ENCODE assay signal across 9 mouse cellular contexts in the genomic region with DNA sequence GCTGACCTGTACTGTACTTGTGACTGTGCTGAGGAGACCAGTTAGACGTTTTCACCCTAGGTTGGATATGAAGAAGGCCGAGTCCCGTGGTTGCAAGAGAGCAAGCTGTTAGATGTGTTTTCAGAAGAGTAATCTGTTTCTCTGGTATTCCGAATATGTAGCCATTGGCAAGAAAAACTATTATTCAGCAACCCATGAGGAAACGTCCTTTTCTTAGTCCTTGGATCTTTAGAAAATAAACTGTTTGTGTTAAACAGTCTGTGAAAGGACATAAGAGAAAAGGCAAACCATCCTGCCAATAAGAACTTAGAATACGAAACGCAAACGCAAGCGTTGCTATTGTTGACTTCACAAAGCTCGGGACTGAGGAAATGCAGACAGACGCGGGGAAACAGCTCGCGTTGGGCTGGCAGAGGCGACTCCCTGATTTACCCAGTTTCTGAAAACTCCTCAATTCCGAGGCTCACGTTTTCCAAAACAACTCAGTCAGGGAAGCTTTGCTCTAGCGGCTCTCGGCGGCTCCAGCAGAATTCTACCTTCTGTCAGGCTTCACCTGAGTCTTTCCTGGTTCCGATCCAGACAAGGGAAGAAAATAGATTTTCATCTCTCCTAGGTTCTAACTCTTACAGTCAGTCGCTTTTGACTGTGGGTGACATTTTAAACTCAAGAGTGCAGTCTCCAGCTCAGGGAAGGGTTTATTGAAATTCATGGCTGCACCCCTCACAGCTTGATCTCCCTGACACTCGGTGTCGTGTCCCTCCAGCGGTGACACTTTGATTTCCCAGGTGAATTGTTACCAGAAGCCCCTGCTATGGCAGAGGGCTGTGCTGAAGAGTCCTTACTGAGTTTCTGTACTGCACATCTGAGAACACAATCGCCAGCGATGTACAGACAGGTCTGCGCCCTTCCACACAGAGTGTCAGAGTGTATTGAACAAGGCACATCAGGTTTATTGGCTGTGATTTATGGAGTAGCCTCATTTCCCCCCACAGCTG.
A peak's percentile ranks its signal among the peaks of the same experiment; 100 is the strongest.
DNase-seq lines count a peak whose midpoint lies in the region; ATAC-seq lines count a peak whose summit lies in the region.
"Had no signal": no experiment of that assay in that cellular context is flagged by ENCODE, and none has a peak within 500 bp of the region (broad histone marks: within the 10 kb centered on the region; RNA-seq: fewer than 3 reads in every experiment).

No protein-coding gene starts in this region.

- no peaks in the 10 kb centered on the region for H3K9me3 ChIP-seq in hindbrain, embryonic 12.5 days (replicated peaks)
- no peaks in the 10 kb centered on the region for H3K9me3 ChIP-seq in hindbrain, embryonic 11.5 days (ENCODE audit: control insufficient read depth, low read length)
- H3K9me3 ChIP-seq in midbrain, embryonic 12.5 days: no peaks in the 10 kb centered on the region
- no peaks in the 10 kb centered on the region for H3K9me3 ChIP-seq in midbrain, embryonic 13.5 days
- no peaks in the 10 kb centered on the region for H3K9me3 ChIP-seq in hindbrain, embryonic 15.5 days
- no peaks in the 10 kb centered on the region for H3K9me3 ChIP-seq in stomach, embryonic 16.5 days (replicated peaks; ENCODE audit: control insufficient read depth, low read length)

- no peak for DNase-seq in hindbrain, embryonic 11.5 days (ENCODE audit: low spot score)
- DNase-seq in c-Kit-positive CD71-positive TER-119-positive erythroid progenitor cells, embryonic 14.5 days (ENCODE audit: low spot score): no peak
- DNase-seq: lung, postnatal 36 days; thymus, postnatal 36 days had no signal

- H3K27ac ChIP-seq in hindbrain, embryonic 12.5 days: peak overlapping the region; percentile 44; the same call in 1 of the 2 replicates
- no peak overlapping the region for H3K27ac ChIP-seq in hindbrain, embryonic 11.5 days (ENCODE audit: low read depth, low read length)
- H3K27ac ChIP-seq in midbrain, embryonic 12.5 days (replicated peaks): peak overlapping the region; percentile 27
- H3K27ac ChIP-seq in midbrain, embryonic 13.5 days: no peak overlapping the region
- peak overlapping the region; percentile 25; the same call in 1 of the 2 replicates for H3K27ac ChIP-seq in hindbrain, embryonic 15.5 days (replicated peaks)
- peak overlapping the region; percentile 62 for H3K27ac ChIP-seq in stomach, embryonic 16.5 days (ENCODE audit: low read length)

- no peak overlapping the region for H3K4me2 ChIP-seq in hindbrain, embryonic 12.5 days (replicated peaks)
- no peak overlapping the region for H3K4me2 ChIP-seq in hindbrain, embryonic 11.5 days (replicated peaks; ENCODE audit: low read depth, low read length)
- H3K4me2 ChIP-seq in midbrain, embryonic 12.5 days (replicated peaks): no peak overlapping the region
- no peak overlapping the region for H3K4me2 ChIP-seq in midbrain, embryonic 13.5 days (replicated peaks)
- 0 out of 2 replicates have a peak overlapping the region, but pooled peaks have one; percentile 8 for H3K4me2 ChIP-seq in hindbrain, embryonic 15.5 days
- H3K4me2 ChIP-seq in stomach, embryonic 16.5 days (ENCODE audit: low read depth, low read length): peak overlapping the region; percentile 19; the same call in 1 of the 2 replicates

- H3K4me1 ChIP-seq in hindbrain, embryonic 12.5 days: peaks cover 22% of the 10 kb centered on the region
- H3K4me1 ChIP-seq in hindbrain, embryonic 11.5 days (replicated peaks; ENCODE audit: control insufficient read depth, insufficient read depth, low read length): no peaks in the 10 kb centered on the region
- peaks cover 12% of the 10 kb centered on the region for H3K4me1 ChIP-seq in midbrain, embryonic 12.5 days
- H3K4me1 ChIP-seq in midbrain, embryonic 13.5 days (replicated peaks): peaks cover 19% of the 10 kb centered on the region
- 0 out of 2 replicates have a peak, but pooled peaks cover 7% of the 10 kb centered on the region for H3K4me1 ChIP-seq in hindbrain, embryonic 15.5 days (replicated peaks)
- H3K4me1 ChIP-seq in stomach, embryonic 16.5 days (ENCODE audit: control insufficient read depth, insufficient read depth, low read length): peaks cover 22% of the 10 kb centered on the region

- WGBS in hindbrain, embryonic 12.5 days: 42% methylated on average over 28 of the region's 28 CpGs
- WGBS in hindbrain, embryonic 11.5 days: 47% methylated on average over 28 of the region's 28 CpGs
- 47% methylated on average over 28 of the region's 28 CpGs for WGBS in midbrain, embryonic 12.5 days
- WGBS in midbrain, embryonic 13.5 days: 43% methylated on average over 28 of the region's 28 CpGs
- WGBS in hindbrain, embryonic 15.5 days: 39% methylated on average over 28 of the region's 28 CpGs
- 37% methylated on average over 28 of the region's 28 CpGs for WGBS in stomach, embryonic 16.5 days

- no peak for ATAC-seq in hindbrain, embryonic 12.5 days (ENCODE audit: low FRiP score)
- no peak for ATAC-seq in hindbrain, embryonic 11.5 days (ENCODE audit: low FRiP score)
- no peak for ATAC-seq in midbrain, embryonic 12.5 days (ENCODE audit: low FRiP score, low read depth)
- no peak for ATAC-seq in midbrain, embryonic 13.5 days
- no peak for ATAC-seq in hindbrain, embryonic 15.5 days (ENCODE audit: low FRiP score, low read depth)
- no peak for ATAC-seq in stomach, embryonic 16.5 days (ENCODE audit: insufficient read depth, low FRiP score)

- no peak overlapping the region for H3K4me3 ChIP-seq in hindbrain, embryonic 12.5 days
- no peak overlapping the region for H3K4me3 ChIP-seq in hindbrain, embryonic 11.5 days (ENCODE audit: low read depth, low read length)
- H3K4me3 ChIP-seq in midbrain, embryonic 12.5 days: no peak overlapping the region
- no peak overlapping the region for H3K4me3 ChIP-seq in midbrain, embryonic 13.5 days (replicated peaks)
- no peak overlapping the region for H3K4me3 ChIP-seq in hindbrain, embryonic 15.5 days
- no peak overlapping the region for H3K4me3 ChIP-seq in stomach, embryonic 16.5 days (replicated peaks; ENCODE audit: low read length)

- H3K27me3 ChIP-seq in hindbrain, embryonic 12.5 days: no peaks in the 10 kb centered on the region
- H3K27me3 ChIP-seq in hindbrain, embryonic 11.5 days (ENCODE audit: control insufficient read depth, insufficient read depth, low read length): no peaks in the 10 kb centered on the region
- H3K27me3 ChIP-seq in midbrain, embryonic 12.5 days: no peaks in the 10 kb centered on the region
- H3K27me3 ChIP-seq in midbrain, embryonic 13.5 days: no peaks in the 10 kb centered on the region
- H3K27me3 ChIP-seq in hindbrain, embryonic 15.5 days: no peaks in the 10 kb centered on the region
- no peaks in the 10 kb centered on the region for H3K27me3 ChIP-seq in stomach, embryonic 16.5 days (ENCODE audit: control insufficient read depth, insufficient read depth, low read length)

- H3K9ac ChIP-seq in hindbrain, embryonic 12.5 days: 0 out of 2 replicates have a peak overlapping the region, but pooled peaks have one; percentile 18
- H3K9ac ChIP-seq in hindbrain, embryonic 11.5 days (ENCODE audit: low read depth, low read length): no peak overlapping the region
- no peak overlapping the region for H3K9ac ChIP-seq in midbrain, embryonic 12.5 days (replicated peaks)
- H3K9ac ChIP-seq in midbrain, embryonic 13.5 days (replicated peaks): no peak overlapping the region
- H3K9ac ChIP-seq in hindbrain, embryonic 15.5 days: no peak overlapping the region
- H3K9ac ChIP-seq in stomach, embryonic 16.5 days (ENCODE audit: low read length): peak overlapping the region; percentile 28; the same call in 1 of the 2 replicates

- peaks cover 15% of the 10 kb centered on the region for H3K36me3 ChIP-seq in hindbrain, embryonic 12.5 days
- peaks cover 5% of the 10 kb centered on the region; the same call in 1 of the 2 replicates for H3K36me3 ChIP-seq in hindbrain, embryonic 11.5 days (ENCODE audit: control insufficient read depth, insufficient read depth, low read length)
- peaks cover 35% of the 10 kb centered on the region for H3K36me3 ChIP-seq in midbrain, embryonic 12.5 days
- H3K36me3 ChIP-seq in midbrain, embryonic 13.5 days: peaks cover 10% of the 10 kb centered on the region
- H3K36me3 ChIP-seq in hindbrain, embryonic 15.5 days: no peaks in the 10 kb centered on the region
- no peaks in the 10 kb centered on the region for H3K36me3 ChIP-seq in stomach, embryonic 16.5 days (ENCODE audit: control insufficient read depth, insufficient read depth, low read length)

Comparison
In these comparisons a context has a peak if more than half of its experiments do, and no peak if none do; other contexts are left out.
1. H3K27ac ChIP-seq: peak in hindbrain, embryonic 12.5 days (single experiment), midbrain, embryonic 12.5 days (single experiment), hindbrain, embryonic 15.5 days (single experiment) and stomach, embryonic 16.5 days (single experiment); none in hindbrain, embryonic 11.5 days (single experiment) and midbrain, embryonic 13.5 days (single experiment).
2. H3K4me2 ChIP-seq: peak in hindbrain, embryonic 15.5 days (single experiment) and stomach, embryonic 16.5 days (single experiment); none in hindbrain, embryonic 12.5 days (single experiment), hindbrain, embryonic 11.5 days (single experiment), midbrain, embryonic 12.5 days (single experiment) and midbrain, embryonic 13.5 days (single experiment).
3. H3K9ac ChIP-seq: peak in hindbrain, embryonic 12.5 days (single experiment) and stomach, embryonic 16.5 days (single experiment); none in hindbrain, embryonic 11.5 days (single experiment), midbrain, embryonic 12.5 days (single experiment), midbrain, embryonic 13.5 days (single experiment) and hindbrain, embryonic 15.5 days (single experiment).